Mouse (Mus musculus) midbrain, embryonic 11.5 days (tissue): ENCODE results near the gene Tnik. TPM values are rescaled to one million over a fixed set of nuclear protein-coding genes. Genes with fewer than 3 reads are reported as not detected.

Experiments
- ATAC-seq: fragments of 200-750 bp; cut with Nextera tagmentation; 2 replicates; pipeline ENCODE4 v1.8.0; 2017; ENCODE audit warnings: moderate TSS enrichment, moderate library complexity; ENCODE audit not compliant: low FRiP score
- DNase-seq: peaks from one replicate; pipeline ENCODE4 v3.0.0; 2015; ENCODE audit warnings: low spot score; ENCODE audit errors: missing footprints
- H3K27ac ChIP-seq: fragments of 300-500 bp; sonication (generic); 2 replicates; pipeline ENCODE4 v1.5.1; 2014; ENCODE audit warnings: low read depth, low read length
- H3K27me3 ChIP-seq: fragments of 300-500 bp; sonication (generic); 2 replicates; pipeline ENCODE4 v1.6.1; 2014; ENCODE audit warnings: mild to moderate bottlenecking, low read length, moderate library complexity, mixed read lengths; ENCODE audit not compliant: control insufficient read depth, insufficient read depth
- H3K36me3 ChIP-seq: fragments of 300-500 bp; sonication (generic); 2 replicates; pipeline ENCODE4 v1.6.1; 2014; ENCODE audit warnings: mild to moderate bottlenecking, low read length, moderate library complexity, mixed read lengths; ENCODE audit not compliant: control insufficient read depth, insufficient read depth
- H3K4me1 ChIP-seq: fragments of 300-500 bp; sonication (generic); 2 replicates; pipeline ENCODE4 v1.6.1; 2014; ENCODE audit warnings: low read length; ENCODE audit not compliant: control insufficient read depth, insufficient read depth
- H3K4me2 ChIP-seq: fragments of 300-500 bp; sonication (generic); 2 replicates; pipeline ENCODE4 v1.6.1; 2014; ENCODE audit warnings: mild to moderate bottlenecking, moderate library complexity
- H3K4me3 ChIP-seq: fragments of 300-500 bp; sonication (generic); 2 replicates; pipeline ENCODE4 v1.5.1; 2014; ENCODE audit warnings: low read depth, low read length
- H3K9ac ChIP-seq: fragments of 300-500 bp; sonication (generic); 2 replicates; pipeline ENCODE4 v1.6.1; 2014; ENCODE audit warnings: low read length
- H3K9me3 ChIP-seq: fragments of 300-500 bp; sonication (generic); 2 replicates; pipeline ENCODE4 v1.6.1; 2016; ENCODE audit warnings: low read length; ENCODE audit not compliant: control insufficient read depth
- WGBS: fragments of 180-500 bp; shearing (Covaris S2); extraction: QIAGEN DNeasy Blood & Tissue Kit; methylation state at CpG from one replicate; pipeline ENCODE4 v1.1.7; 2014; 5-methylcytosine and 5-hydroxymethylcytosine counted together
- polyA plus RNA-seq: library from polyadenylated mRNA; unstranded; fragments of >200 nt; fragmentation: Nextera tagmentation; extraction: Ambion mirVana; gene quantifications from 2 replicates; pipeline ENCODE4 v1.2.1, GENCODE M21; 2014

The Tnik gene
- polyA plus RNA-seq, 1 experiment from 2014 or later, result 21.2 TPM

DNA sequence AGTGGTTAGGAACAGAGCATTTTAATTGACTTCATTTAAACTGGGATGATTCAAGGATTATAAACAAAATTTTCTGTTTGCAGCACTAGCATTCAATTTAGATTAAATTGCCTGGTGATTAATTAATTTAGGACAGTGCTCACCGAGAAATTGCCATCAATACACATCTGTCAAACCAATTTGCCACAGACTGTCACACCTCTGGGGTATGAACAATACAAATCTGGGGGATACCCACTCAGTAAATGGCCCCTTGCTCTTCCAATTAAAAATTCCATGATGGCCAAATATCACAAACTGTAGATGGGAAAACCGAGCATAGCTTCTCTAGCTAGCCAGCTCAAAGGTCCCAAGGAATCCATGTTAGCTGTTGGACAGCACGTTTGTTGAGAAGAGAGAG lies 419.4 kb downstream of the Tnik start:
- no peak overlapping the region for H3K4me3 ChIP-seq
- H3K9me3 ChIP-seq, result no peaks in the 10 kb centered on the region
- H3K36me3 ChIP-seq, result no peaks in the 10 kb centered on the region
- DNase-seq, result no peak
- H3K27me3 ChIP-seq, result no peaks in the 10 kb centered on the region
- ATAC-seq, result no peak
- no peaks in the 10 kb centered on the region for H3K4me1 ChIP-seq
- 81% methylated on average over 3 of the region's 3 CpGs for WGBS
- no peak overlapping the region for H3K4me2 ChIP-seq
- H3K9ac ChIP-seq, result no peak overlapping the region
- no peak overlapping the region for H3K27ac ChIP-seq

DNA sequence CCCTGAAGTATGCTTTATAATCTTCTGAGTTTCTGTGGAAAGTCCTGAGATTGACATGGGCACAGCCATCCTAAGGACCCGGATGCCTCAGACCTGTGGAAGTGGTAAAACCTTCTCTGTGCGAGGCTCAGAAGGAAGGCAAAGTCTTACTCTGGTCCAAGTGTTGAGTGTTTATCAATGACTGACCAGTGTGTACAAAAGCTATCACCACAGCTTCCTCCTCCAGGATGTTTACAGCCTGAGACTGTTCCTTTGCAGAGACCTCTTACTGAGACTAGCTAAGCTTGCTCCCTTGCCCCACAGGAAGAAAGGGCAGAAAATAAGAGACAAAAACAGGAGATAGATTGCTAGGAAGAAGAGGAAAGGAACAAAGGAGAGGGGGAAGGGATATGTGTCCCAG lies 422.5 kb downstream of the Tnik start:
- no peak overlapping the region for H3K4me2 ChIP-seq
- H3K4me3 ChIP-seq, result no peak overlapping the region
- 92% methylated on average over 2 of the region's 2 CpGs for WGBS
- H3K36me3 ChIP-seq, result no peaks in the 10 kb centered on the region
- H3K9ac ChIP-seq, result no peak overlapping the region
- no peaks in the 10 kb centered on the region for H3K9me3 ChIP-seq
- no peaks in the 10 kb centered on the region for H3K27me3 ChIP-seq
- ATAC-seq (no peak), DNase-seq (no peak)
- no peak overlapping the region for H3K27ac ChIP-seq
- H3K4me1 ChIP-seq, result no peaks in the 10 kb centered on the region

DNA sequence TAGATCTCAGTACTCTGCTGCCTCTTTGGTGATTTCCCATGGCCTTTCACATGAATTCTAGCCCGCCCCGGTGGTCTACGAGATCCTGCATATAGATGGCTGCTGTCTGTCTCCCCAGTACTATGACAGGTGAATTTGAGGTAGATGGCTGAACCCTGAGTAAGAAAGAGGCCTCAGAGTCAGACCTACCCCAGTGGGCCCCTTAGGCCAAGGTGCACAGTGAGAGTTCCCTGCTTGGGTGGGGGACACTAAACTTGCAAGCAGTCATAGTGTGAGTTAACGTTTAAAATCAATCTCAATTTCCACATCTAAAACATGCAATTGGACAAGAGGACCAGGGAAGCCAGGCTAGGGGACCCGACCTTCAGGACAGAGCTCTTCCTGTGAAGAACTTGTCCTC lies 431.8 kb downstream of the Tnik start:
- H3K27me3 ChIP-seq, result no peaks in the 10 kb centered on the region
- no peak overlapping the region for H3K4me3 ChIP-seq
- ATAC-seq (no peak), DNase-seq (no peak)
- no peak overlapping the region for H3K27ac ChIP-seq
- no peak overlapping the region for H3K9ac ChIP-seq
- H3K4me1 ChIP-seq, result no peaks in the 10 kb centered on the region
- no peaks in the 10 kb centered on the region for H3K9me3 ChIP-seq
- H3K4me2 ChIP-seq, result no peak overlapping the region
- H3K36me3 ChIP-seq, result no peaks in the 10 kb centered on the region
- 87% methylated on average over 5 of the region's 5 CpGs for WGBS

DNA sequence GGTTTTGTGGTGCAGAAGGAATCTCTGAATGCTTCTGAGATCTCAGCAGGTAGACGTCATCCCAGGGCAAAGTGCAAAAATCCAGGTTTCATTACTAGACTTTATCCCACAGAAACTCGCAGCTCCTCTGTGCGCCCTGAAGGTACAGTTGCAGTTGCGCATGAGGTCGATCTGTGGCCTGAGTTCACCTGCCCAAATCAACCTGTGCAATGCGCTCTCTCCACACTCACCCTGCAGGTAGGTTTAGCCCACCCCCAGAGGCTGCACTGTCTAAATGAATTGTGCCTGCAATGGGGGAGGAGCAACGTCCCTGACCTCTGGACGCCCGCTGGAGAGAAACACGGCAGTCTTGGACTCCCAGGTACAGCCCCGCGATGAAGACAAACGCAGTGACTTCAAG lies 432.6 kb downstream of the Tnik start:
- Histone ChIP-seq H3K36me3 (no peaks in the 10 kb centered on the region), H3K4me2 (no peak overlapping the region), H3K9me3 (no peaks in the 10 kb centered on the region), H3K4me1 (no peaks in the 10 kb centered on the region), H3K27ac (no peak overlapping the region), H3K27me3 (no peaks in the 10 kb centered on the region), H3K9ac (no peak overlapping the region), H3K4me3 (no peak overlapping the region)
- ATAC-seq, result no peak
- DNase-seq, result no peak
- 89% methylated on average over 13 of the region's 13 CpGs for WGBS

DNA sequence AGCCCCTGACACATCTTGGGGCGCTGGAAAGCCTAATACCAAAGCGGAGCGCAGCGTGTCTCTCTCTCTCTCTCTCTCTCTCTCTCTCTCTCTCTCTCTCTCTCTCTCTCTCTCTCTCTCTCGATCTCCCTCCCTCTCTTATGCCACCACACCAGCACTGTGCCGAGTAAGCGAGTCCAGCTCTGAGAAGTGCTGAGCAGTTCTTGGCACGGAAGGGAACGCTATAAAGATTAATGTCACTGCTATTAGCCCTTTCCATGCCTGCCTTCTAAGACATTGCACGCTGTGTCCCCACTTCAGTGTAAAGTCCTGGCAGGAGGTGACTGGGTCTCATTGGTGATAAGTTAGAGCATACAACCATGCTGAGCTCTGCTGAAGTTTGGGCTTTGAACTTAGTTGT lies 433.1 kb downstream of the Tnik start:
- WGBS, result 89% methylated on average over 10 of the region's 10 CpGs
- H3K4me2 ChIP-seq, result no peak overlapping the region
- no peaks in the 10 kb centered on the region for H3K9me3 ChIP-seq
- ATAC-seq (no peak), DNase-seq (no peak)
- H3K27me3 ChIP-seq, result no peaks in the 10 kb centered on the region
- H3K9ac ChIP-seq, result no peak overlapping the region
- no peaks in the 10 kb centered on the region for H3K4me1 ChIP-seq
- H3K4me3 ChIP-seq, result no peak overlapping the region
- no peak overlapping the region for H3K27ac ChIP-seq
- H3K36me3 ChIP-seq, result no peaks in the 10 kb centered on the region

DNA sequence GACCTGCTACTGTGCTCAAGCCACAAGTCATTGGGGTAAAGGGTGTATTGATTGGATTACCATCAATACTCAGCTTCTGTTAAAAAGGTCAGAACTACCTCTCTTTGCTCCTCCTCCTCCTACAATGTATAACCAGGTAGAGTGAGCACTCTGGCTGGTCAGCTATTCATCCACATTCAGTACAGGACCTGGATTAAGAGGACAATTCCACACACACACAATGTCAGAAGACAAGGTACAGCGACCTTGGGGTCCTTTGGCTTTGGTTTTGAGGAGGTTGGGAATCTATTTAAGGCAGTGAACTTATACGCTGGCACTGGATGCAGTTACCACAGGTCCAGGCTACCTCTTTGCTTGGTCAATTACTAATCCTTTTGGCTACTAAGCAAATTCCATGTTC lies 434.8 kb downstream of the Tnik start, which contains the start of gene Slc2a2:
Slc2a2 (plus strand) TSS at position 107 of the 400 bp plus-strand sequence.
- ATAC-seq (no peak), DNase-seq (no peak)
- no peak within 1 kb of the TSS for H3K9ac ChIP-seq
- H3K27ac ChIP-seq, result no peak within 1 kb of the TSS
- H3K9me3 ChIP-seq, result no peaks in the 10 kb centered on the region
- no peaks in the 10 kb centered on the region for H3K36me3 ChIP-seq
- H3K4me1 ChIP-seq, result no peaks in the 10 kb centered on the region
- no peaks in the 10 kb centered on the region for H3K27me3 ChIP-seq
- no peak within 1 kb of the TSS for H3K4me3 ChIP-seq
- no peak within 1 kb of the TSS for H3K4me2 ChIP-seq
- 89% methylated on average over 2 of the region's 2 CpGs for WGBS

DNA sequence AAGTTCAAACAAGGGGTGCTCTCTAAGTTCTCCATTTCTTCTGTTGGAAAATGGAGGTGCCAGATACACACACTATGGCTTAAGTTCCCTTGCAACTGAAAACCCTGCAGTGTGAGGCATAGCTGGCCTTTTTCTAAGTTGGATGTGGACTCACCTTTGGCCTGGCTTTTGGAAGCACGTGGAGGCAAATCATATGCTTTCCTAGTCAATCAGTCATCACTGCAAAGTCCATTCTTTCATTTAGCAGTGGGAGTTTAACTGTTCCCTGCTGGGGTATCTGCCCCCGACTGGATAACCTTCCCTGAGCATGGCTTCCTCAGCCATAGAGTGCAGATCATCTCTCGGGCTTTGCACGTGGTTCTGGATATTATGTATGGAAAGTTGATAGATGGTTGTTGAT lies 436.6 kb downstream of the Tnik start:
- H3K4me2 ChIP-seq, result no peak overlapping the region
- no peak for DNase-seq
- H3K9ac ChIP-seq, result no peak overlapping the region
- 73% methylated on average over 4 of the region's 4 CpGs for WGBS
- H3K4me3 ChIP-seq, result no peak overlapping the region
- no peaks in the 10 kb centered on the region for H3K36me3 ChIP-seq
- H3K4me1 ChIP-seq, result no peaks in the 10 kb centered on the region
- no peak for ATAC-seq
- no peaks in the 10 kb centered on the region for H3K9me3 ChIP-seq
- no peak overlapping the region for H3K27ac ChIP-seq
- H3K27me3 ChIP-seq, result no peaks in the 10 kb centered on the region

DNA sequence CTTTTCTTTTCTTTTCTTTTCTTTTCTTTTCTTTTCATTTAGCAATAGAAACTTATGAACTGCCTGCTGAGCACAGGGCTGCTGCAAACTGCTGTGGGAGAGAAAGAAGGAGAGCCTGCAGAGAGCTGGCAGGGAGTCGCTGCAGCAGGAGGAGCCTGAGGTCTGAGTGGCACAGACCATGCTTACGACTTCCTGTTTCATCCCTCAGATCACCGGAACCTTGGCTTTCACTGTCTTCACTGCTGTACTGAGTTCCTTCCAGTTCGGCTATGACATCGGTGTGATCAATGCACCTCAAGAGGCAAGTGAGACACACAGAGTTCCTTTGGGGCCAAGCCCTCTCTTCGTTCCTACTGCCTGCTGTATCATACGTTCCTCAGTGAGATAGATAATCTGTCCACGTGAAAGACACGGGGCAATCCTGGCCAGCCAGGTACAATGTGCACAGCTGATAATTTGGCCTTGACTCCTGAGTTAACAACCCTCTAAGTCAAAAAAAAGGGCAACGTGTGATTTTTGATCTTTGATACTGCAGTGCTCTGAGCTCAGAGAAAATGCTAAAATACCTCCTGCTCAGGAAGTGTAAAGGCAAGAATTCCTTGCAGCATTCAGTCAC lies 442.6 kb downstream of the Tnik start:
- Histone ChIP-seq H3K4me1 (no peaks in the 10 kb centered on the region), H3K4me2 (no peak overlapping the region), H3K27ac (no peak overlapping the region), H3K9ac (no peak overlapping the region), H3K4me3 (no peak overlapping the region), H3K27me3 (no peaks in the 10 kb centered on the region), H3K36me3 (no peaks in the 10 kb centered on the region), H3K9me3 (no peaks in the 10 kb centered on the region)
- ATAC-seq (no peak), DNase-seq (no peak)
- WGBS, result 74% methylated on average over 10 of the region's 10 CpGs

DNA sequence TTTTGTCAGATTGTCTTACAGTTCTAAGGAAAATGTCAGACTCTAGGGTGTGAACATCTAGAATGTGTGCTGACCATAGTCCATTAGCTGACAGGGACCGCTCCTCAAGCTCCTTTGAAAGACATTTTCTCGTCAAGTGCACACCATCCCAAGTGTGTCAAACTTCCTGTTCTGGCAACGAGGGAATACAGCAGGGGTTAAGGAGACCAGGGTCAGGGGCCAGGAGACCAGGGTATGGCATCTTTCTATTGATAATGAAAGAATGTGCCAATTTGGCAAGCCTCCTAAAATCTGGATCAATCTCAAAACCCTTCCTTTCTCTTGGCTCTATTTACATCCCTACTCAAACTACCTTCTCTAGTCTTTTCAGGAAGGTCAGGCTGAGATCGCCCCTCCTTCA lies 443.7 kb downstream of the Tnik start:
- no peaks in the 10 kb centered on the region for H3K27me3 ChIP-seq
- H3K4me2 ChIP-seq, result no peak overlapping the region
- WGBS, result 82% methylated on average over 4 of the region's 4 CpGs
- no peak overlapping the region for H3K4me3 ChIP-seq
- no peaks in the 10 kb centered on the region for H3K36me3 ChIP-seq
- ATAC-seq, result no peak
- DNase-seq, result no peak
- H3K9ac ChIP-seq, result no peak overlapping the region
- H3K27ac ChIP-seq, result no peak overlapping the region
- no peaks in the 10 kb centered on the region for H3K4me1 ChIP-seq
- no peaks in the 10 kb centered on the region for H3K9me3 ChIP-seq
